Mouse (Mus musculus) left cerebral cortex, adult 2 months (tissue): ENCODE measurements around the gene Cacna1c. TPM values are rescaled to one million over a fixed set of nuclear protein-coding genes. Genes with fewer than 3 reads are reported as not detected.
"Not testable (repeated sequence)": the region's sequence is repeated elsewhere in the genome, so short reads cannot be mapped to it uniquely, and the experiment has no call there.

ENCODE experiments used
- DNase-seq, 2 experiments: peaks; one replicate each; pipeline ENCODE4 v3.0.0; 2021 to 2022; ENCODE audit warnings: low spot score in 2 of 2, mixed read lengths in 1 of 2; ENCODE audit errors: extremely low spot score in 1 of 2
- H3K27ac ChIP-seq: fragments of 200-600 bp; 2 replicates; pipeline ENCODE4 v1.8.1; 2022
- H3K4me3 ChIP-seq: fragments of 200-600 bp; 2 replicates; pipeline ENCODE4 v1.8.1; 2022
- CTCF ChIP-seq: fragments of 200-600 bp; IDR thresholded peaks from 2 replicates; pipeline ENCODE4 v1.8.1; 2022; ENCODE audit warnings: antibody characterized with exemption, mild to moderate bottlenecking, moderate library complexity
- intact Hi-C: fragments of 180-260 bp; cut with DNase I; formaldehyde crosslinking; loops from one replicate; pipeline ENCODE4 v1.15.1; 2025
- total RNA-seq, 2 experiments: library from RNA; stranded (reverse); gene quantifications; 2 replicates each; pipeline ENCODE4 v1.2.3; 2021

Cacna1c gene
- total RNA-seq, 2 experiments from 2014 or later: 69.1 to 73.9 TPM

- intact Hi-C loops: no loop called here
- Histone ChIP-seq H3K4me3 (no peak overlapping the region), H3K27ac (no peak overlapping the region)
- no peak for TF ChIP-seq CTCF
- no peak for DNase-seq
These were observed 29.0 kb upstream of the Cacna1c start for GRCm38 (mm10) chr6:119225226-119225625.

- H3K4me3 ChIP-seq: no peak overlapping the region
- TF ChIP-seq CTCF: no peak
- DNase-seq: peak in 1 of 2 experiments; percentile 19
- intact Hi-C loops: no loop called here
- H3K27ac ChIP-seq: no peak overlapping the region
These were observed 28.4 kb upstream of the Cacna1c start for GRCm38 (mm10) chr6:119224451-119225195.

DNA sequence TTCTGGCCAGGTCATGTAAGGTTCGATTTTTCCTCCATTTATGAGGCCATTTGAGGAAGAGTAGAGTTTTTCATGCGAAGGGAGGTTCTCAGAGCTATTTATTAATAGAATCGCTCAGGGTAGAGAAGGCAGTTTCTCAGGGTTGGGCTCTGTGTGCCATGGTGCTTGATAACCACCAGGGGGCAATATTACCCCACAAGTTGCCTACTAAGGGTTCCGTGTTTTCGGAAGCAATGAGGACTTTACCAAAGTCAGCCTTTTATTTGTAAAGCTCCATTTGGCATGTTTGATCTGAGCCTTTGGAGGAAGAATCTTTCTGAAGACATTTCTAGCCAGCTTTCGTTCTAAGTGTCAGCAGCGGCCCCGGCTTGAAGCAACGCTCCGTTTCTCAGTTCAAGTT is 24.1 kb upstream of the Cacna1c start:
- intact Hi-C loops: loop anchor here (1.0 kb wide), 3 partner anchors 60 to 210 kb away; no protein-coding TSS in a partner anchor
- DNase-seq: peak; percentile 57 to 69
- Histone ChIP-seq H3K4me3 (no peak overlapping the region), H3K27ac (no peak overlapping the region)
- TF ChIP-seq CTCF: peak; percentile 97

DNA sequence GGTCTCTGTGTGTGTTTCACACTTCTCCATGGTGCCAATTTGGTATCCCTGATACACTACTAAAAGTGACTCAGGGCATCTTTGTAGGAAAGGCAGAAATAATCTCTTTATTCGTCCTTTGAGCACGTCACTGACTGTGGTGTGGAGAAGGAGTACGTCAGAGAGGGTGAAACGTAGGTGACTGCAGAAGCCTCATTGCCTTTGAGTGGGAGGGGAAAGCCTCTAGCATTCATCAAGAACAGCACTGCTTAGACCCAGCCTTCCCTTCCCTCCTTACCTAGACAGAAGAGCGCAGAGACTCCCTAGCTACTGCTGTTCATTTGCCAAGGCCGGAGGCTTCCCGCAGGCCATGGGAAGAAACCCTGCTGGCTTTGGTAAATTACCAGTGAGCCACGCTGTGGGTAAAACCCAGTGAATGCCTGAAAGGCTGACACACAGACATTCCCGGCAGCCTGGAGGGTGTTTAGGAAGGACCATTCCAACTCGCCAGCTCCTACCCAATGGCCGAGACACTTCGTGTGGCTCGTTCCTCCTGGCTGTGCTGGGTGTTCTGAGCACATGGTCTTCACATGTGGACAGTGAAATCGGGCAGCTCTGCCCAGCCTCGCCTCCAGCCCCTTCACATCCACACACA is 23.1 kb upstream of the Cacna1c start:
- Histone ChIP-seq H3K4me3 (no peak overlapping the region), H3K27ac (peak overlapping the region; percentile 37; the same call in 1 of the 2 replicates)
- intact Hi-C loops: no loop called here

GRCm38 (mm10) chr6:119218591-119218990 is 22.4 kb upstream of the Cacna1c start:
- no peak for TF ChIP-seq CTCF
- intact Hi-C loops: no loop called here
- no peak overlapping the region for H3K4me3 ChIP-seq
- no peak for DNase-seq
- no peak overlapping the region for H3K27ac ChIP-seq

More for the DNA sequence above, 23.1 kb upstream of the Cacna1c start:
- no peak for TF ChIP-seq CTCF
- DNase-seq: peak in 1 of 2 experiments; percentile 16

DNA sequence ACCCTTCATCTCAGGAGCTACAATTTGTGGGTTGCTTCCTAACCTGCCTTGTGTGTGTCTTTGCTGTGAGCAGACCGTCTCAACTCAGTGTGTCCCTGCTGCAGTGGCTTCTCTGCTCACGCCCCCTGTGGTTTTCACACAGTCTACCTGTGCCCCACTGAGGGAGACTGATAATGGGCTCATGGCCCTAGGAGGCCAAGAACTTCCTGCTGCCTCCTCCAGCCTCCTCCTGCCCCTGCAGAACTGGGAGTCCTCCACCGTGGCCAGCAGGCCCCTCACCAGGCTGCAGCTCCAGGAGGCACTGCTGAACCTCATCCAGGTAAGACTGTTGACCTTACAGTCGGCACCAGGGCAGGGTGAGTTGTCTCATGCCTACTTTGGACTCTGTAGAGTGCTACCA is 21.4 kb upstream of the Cacna1c start:
- intact Hi-C loops: no loop called here
- no peak for TF ChIP-seq CTCF
- no peak for DNase-seq
- no peak overlapping the region for H3K27ac ChIP-seq
- no peak overlapping the region for H3K4me3 ChIP-seq

DNA sequence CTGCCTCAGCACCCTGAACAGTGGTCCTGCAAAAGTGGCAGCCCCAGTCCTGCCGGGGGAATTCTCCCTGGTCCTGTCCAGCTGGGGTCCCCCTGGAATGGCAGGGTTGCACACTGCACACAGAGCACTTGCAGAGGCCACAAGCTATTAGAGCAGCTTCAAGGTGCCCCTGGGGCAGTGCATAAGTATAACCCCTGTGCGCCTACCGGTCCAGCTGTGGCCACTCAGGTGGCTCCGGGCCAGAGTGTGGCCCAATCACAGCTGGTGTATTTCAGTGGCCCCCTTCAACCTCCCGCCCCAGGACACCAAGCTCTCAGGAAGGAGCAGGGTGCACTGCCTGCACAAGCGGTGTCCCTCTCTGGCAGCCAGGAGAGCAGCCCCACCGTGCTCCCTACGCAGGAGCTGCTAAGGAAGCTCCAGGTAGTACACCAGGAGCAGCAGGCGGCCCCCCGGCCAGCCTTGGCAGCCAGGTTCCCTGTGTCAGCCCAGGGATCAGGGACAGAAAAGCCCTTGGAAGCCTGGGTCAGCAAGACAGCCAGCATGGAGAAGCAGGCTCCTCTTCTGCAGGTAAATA is 18.9 kb upstream of the Cacna1c start:
- peak overlapping the region; percentile 32; the same call in 1 of the 2 replicates for H3K27ac ChIP-seq
- no peak for TF ChIP-seq CTCF
- intact Hi-C loops: no loop called here
- DNase-seq: no peak
- no peak overlapping the region for H3K4me3 ChIP-seq

GRCm38 (mm10) chr6:119214190-119214589 is 18.0 kb upstream of the Cacna1c start:
- peak overlapping the region; percentile 57; the same call in 1 of the 2 replicates for H3K27ac ChIP-seq
- intact Hi-C loops: no loop called here
- no peak for TF ChIP-seq CTCF
- no peak overlapping the region for H3K4me3 ChIP-seq
- DNase-seq: peak in 1 of 2 experiments; percentile 10

GRCm38 (mm10) chr6:119213375-119213774 is 17.2 kb upstream of the Cacna1c start:
- TF ChIP-seq CTCF: no peak
- peak in 1 of 2 experiments; percentile 6 for DNase-seq
- no peak overlapping the region for H3K4me3 ChIP-seq
- H3K27ac ChIP-seq: peak overlapping the region; percentile 57; the same call in 1 of the 2 replicates
- intact Hi-C loops: no loop called here

DNA sequence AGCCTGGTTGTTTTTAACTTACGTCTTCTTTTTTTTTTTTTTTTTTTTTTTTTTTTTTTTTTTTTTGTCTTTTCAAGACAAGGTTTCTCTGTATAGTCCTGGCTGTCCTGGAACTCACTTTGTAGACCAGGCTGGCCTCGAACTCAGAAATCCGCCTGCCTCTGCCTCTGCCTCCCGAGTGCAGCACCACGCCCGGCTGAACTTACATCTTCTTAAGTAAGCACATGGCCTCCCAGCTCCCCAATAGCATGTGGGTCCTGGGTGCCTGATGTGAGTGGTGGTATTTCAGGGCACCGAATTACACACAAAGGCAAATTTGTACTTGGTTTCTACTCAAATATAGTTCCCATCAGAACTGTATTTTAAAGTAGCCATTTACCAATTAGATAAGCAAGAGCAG is 9.8 kb upstream of the Cacna1c start:
- intact Hi-C loops, H3K27ac ChIP-seq, H3K4me3 ChIP-seq, DNase-seq: not testable (repeated sequence)

DNA sequence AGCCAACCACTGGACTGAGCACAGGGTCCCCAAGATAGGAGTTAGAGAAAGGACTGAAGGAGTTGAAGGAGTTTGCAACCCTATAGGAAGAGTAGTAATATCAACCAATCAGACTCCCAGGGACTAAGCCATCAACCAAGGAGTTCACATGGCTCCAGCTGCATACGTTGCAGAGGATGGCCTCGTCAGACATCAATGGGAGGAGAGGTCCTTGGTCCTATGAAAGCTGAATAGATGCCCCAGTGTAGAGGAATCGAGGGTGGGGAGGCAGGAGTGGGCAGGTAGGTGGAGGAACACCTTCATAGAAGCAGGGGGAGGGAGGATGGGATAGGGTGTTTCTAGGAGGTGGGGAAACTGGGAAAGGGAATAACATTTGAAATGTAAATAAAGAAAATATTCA is 8.7 kb upstream of the Cacna1c start:
- no peak for TF ChIP-seq CTCF
- no peak overlapping the region for H3K4me3 ChIP-seq
- intact Hi-C loops: no loop called here
- DNase-seq: no peak
- H3K27ac ChIP-seq: no peak overlapping the region

DNA sequence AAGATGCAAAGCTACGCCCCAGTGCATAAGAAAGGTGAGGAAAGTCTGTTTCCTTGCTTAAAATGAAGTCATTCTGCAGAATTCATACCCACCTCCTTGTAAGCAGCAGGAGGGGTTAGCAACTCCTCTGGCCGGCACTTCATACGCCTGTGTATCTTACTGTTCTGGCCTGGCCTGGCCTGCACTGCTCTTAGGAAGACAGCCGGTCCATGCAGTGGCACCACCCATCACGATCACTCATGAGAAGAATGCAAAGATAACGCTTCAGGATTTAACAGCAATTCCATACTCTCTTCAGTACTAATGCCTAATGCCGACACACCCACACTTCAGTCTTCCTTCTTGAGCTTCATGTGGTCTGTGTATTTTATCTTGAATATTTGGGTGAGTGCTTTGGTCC is 8.1 kb upstream of the Cacna1c start:
- Histone ChIP-seq H3K4me3 (no peak overlapping the region), H3K27ac (no peak overlapping the region)
- TF ChIP-seq CTCF: no peak
- intact Hi-C loops: no loop called here
- DNase-seq: no peak
